Mouse (Mus musculus): Measurements from ENCODE around the gene Col4a3bp. TPM values are rescaled to one million over a fixed set of nuclear protein-coding genes. Genes with fewer than 3 reads are reported as not detected.

Gene Col4a3bp
- polyA plus RNA-seq, 1 experiment from 2014 or later: 6.5 TPM

DNA sequence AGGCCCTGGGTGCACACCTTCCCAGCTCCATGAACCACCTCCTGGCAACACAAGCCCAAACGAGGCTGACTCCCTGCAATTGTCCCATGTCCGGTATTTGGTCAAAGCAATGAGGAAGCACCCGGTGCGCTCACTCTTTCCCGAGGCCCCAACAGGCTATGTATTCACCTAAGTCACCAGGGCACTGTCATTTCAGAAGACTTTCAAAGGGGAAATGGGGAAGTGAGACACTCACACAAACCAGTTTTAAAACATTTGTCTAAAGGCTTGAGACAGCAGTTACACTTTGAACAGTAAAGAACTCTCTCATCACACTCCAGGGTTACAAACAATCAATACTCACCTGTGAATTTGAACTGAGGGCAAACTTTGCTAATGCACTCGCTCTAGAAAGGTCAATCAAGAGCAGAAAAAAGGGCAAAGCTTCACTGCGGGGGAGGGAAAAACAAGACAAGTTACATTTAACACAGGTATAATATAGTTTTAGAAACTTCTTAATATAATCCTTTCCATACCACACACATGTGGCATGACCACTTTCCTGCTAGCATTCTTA, 122.1 kb downstream of the Col4a3bp start:
- H3K4me2 ChIP-seq (ENCODE audit: low read length): no peak overlapping the region
- no peak for DNase-seq (ENCODE audit: low spot score)
- no peaks in the 10 kb centered on the region for H3K4me1 ChIP-seq (replicated peaks; ENCODE audit: insufficient read depth, low read length)
- no peaks in the 10 kb centered on the region for H3K9me3 ChIP-seq (replicated peaks; ENCODE audit: low read length)
- no peak for ATAC-seq (replicated peaks; ENCODE audit: low FRiP score, low read depth)
- H3K27ac ChIP-seq: no peak overlapping the region
- H3K27me3 ChIP-seq (ENCODE audit: insufficient read depth, low read length): no peaks in the 10 kb centered on the region
- TF ChIP-seq CTCF (IDR thresholded peaks at IDR 0.05; ENCODE audit: low read depth): no peak
- H3K4me3 ChIP-seq (replicated peaks; ENCODE audit: low read depth, low read length): no peak overlapping the region
- 94% methylated on average over 7 of the region's 7 CpGs for WGBS
- no peak overlapping the region for H3K9ac ChIP-seq (ENCODE audit: low read depth, low read length)
- H3K36me3 ChIP-seq (ENCODE audit: insufficient read depth, low read length): peaks cover 43% of the 10 kb centered on the region

DNA sequence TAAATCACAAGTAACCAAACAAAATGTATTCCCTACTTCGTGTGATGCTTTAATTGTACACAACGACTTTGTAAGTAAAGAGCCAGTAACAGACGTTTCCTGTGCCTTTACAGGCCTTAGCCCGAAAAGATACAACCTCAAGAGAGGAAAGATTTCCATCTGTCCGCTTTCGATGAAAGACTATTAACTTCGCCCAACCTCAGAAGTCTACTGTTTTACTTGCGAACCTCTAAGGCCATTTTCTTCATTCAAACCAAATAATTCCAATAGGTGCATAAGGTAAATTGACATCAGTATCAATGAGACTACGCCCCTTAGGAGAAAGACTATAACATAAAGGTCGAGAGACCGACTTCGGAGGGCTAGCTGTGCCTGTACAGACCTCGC, 127.6 kb downstream of the Col4a3bp start:
- 1% methylated on average over 13 of the region's 13 CpGs for WGBS
- peak overlapping the region; percentile 89 for H3K4me3 ChIP-seq (replicated peaks; ENCODE audit: low read depth, low read length)
- no peak for ATAC-seq (replicated peaks; ENCODE audit: low FRiP score, low read depth)

DNA sequence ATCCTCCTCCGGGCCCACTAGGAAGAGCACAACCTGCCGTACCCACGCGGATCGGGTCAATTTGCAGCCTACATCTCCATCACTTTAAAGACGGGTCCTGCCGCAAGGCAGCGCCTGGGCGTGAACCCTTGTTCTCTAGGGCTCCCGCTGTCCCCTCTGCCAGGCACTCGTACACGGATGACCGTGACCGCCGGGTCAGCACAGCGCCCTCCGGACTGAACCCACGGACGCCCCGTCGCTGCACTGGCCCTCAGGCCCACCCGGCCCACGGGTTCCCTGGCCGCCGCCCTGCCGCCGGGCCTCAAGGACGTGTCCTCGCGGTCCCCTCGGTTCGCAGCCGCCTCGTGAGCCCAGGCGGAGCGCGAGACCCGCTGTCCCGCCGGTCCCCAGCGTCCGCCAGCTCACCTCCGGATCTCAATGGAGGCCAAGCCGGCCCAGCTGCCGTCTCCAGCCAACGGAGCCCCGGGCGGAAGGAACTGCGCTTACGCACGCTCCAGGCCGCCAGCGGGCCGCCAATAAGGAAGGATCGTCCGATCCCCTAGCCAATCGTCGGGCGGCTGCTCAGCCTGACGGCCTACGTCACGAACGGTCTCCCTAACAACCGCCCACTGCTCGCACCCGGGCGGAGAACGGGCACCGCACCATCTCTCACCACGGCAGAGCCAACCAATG, 128.1 kb downstream of the Col4a3bp start, which contains the start of gene Hmgcr:
Gene Hmgcr, minus strand, starts transcription at position 531 of the 672 bp plus-strand sequence.
- peak within 1 kb of the TSS; percentile 83 for H3K4me2 ChIP-seq (ENCODE audit: low read length)
- H3K27me3 ChIP-seq (ENCODE audit: insufficient read depth, low read length): no peaks in the 10 kb centered on the region
- DNase-seq (ENCODE audit: low spot score) (peak; percentile 98), ATAC-seq (replicated peaks; ENCODE audit: low FRiP score, low read depth) (peak; percentile 100)
- peak within 1 kb of the TSS; percentile 89 for H3K27ac ChIP-seq
- TF ChIP-seq CTCF (IDR thresholded peaks at IDR 0.05; ENCODE audit: low read depth): no peak; the same call in 1 of the 2 replicates
- no peaks in the 10 kb centered on the region for H3K9me3 ChIP-seq (replicated peaks; ENCODE audit: low read length)
- WGBS: under 1% methylated on average over 68 of the region's 70 CpGs
- peak within 1 kb of the TSS; percentile 90 for H3K9ac ChIP-seq (ENCODE audit: low read depth, low read length)
- peaks cover 6% of the 10 kb centered on the region; the same call in 1 of the 2 replicates for H3K4me1 ChIP-seq (replicated peaks; ENCODE audit: insufficient read depth, low read length)
- peak within 1 kb of the TSS; percentile 89 for H3K4me3 ChIP-seq (replicated peaks; ENCODE audit: low read depth, low read length)
- peaks cover 5% of the 10 kb centered on the region; the same call in 1 of the 2 replicates for H3K36me3 ChIP-seq (ENCODE audit: insufficient read depth, low read length)

More for the DNA sequence above, 127.6 kb downstream of the Col4a3bp start:
- Histone ChIP-seq H3K4me1 (replicated peaks; ENCODE audit: insufficient read depth, low read length) (peaks cover 6% of the 10 kb centered on the region; the same call in 1 of the 2 replicates), H3K27me3 (ENCODE audit: insufficient read depth, low read length) (no peaks in the 10 kb centered on the region), H3K27ac (peak overlapping the region; percentile 89; the same call in 1 of the 2 replicates), H3K9me3 (replicated peaks; ENCODE audit: low read length) (no peaks in the 10 kb centered on the region), H3K9ac (ENCODE audit: low read depth, low read length) (peak overlapping the region; percentile 90), H3K4me2 (ENCODE audit: low read length) (peak overlapping the region; percentile 83), H3K36me3 (ENCODE audit: insufficient read depth, low read length) (peaks cover 7% of the 10 kb centered on the region)
- no peak for TF ChIP-seq CTCF (IDR thresholded peaks at IDR 0.05; ENCODE audit: low read depth)
- DNase-seq (ENCODE audit: low spot score): no peak

- 15% methylated on average over 31 of the region's 31 CpGs for WGBS
- Histone ChIP-seq H3K36me3 (ENCODE audit: insufficient read depth, low read length) (no peaks in the 10 kb centered on the region), H3K27me3 (ENCODE audit: insufficient read depth, low read length) (no peaks in the 10 kb centered on the region), H3K4me1 (replicated peaks; ENCODE audit: insufficient read depth, low read length) (peaks cover 6% of the 10 kb centered on the region; the same call in 1 of the 2 replicates), H3K4me2 (ENCODE audit: low read length) (peak overlapping the region; percentile 83), H3K4me3 (replicated peaks; ENCODE audit: low read depth, low read length) (peak overlapping the region; percentile 89), H3K9me3 (replicated peaks; ENCODE audit: low read length) (no peaks in the 10 kb centered on the region), H3K9ac (ENCODE audit: low read depth, low read length) (peak overlapping the region; percentile 32; the same call in 1 of the 2 replicates), H3K27ac (no peak overlapping the region)
- ATAC-seq (replicated peaks; ENCODE audit: low FRiP score, low read depth) (no peak), DNase-seq (ENCODE audit: low spot score) (peak; percentile 41)
- TF ChIP-seq CTCF (IDR thresholded peaks at IDR 0.05; ENCODE audit: low read depth): 0 out of 2 replicates have a peak, but pooled peaks have one; percentile 13
Measured at GRCm38 (mm10) chr13:96671078-96671905, 128.9 kb downstream of the Col4a3bp start.

DNA sequence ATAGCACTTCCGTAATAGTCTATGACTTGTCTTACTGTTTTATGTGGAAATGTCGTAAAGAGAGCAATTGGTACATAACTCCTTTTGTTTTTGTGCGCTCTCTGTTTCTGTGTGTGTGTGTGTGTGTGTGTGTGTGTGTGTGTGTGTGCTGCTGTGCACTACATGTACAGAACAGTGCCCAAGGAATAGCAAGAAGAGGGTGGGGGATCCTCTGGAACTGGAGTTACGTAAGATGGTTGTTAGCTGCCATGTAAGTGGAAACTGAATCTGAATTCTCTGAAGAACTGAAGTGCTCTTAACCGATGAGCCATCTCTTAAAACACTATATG, 129.5 kb downstream of the Col4a3bp start:
- Histone ChIP-seq H3K27me3 (ENCODE audit: insufficient read depth, low read length) (no peaks in the 10 kb centered on the region), H3K9me3 (replicated peaks; ENCODE audit: low read length) (no peaks in the 10 kb centered on the region), H3K4me3 (replicated peaks; ENCODE audit: low read depth, low read length) (no peak overlapping the region), H3K4me1 (replicated peaks; ENCODE audit: insufficient read depth, low read length) (peaks cover 6% of the 10 kb centered on the region; the same call in 1 of the 2 replicates), H3K27ac (no peak overlapping the region), H3K36me3 (ENCODE audit: insufficient read depth, low read length) (no peaks in the 10 kb centered on the region), H3K4me2 (ENCODE audit: low read length) (no peak overlapping the region), H3K9ac (ENCODE audit: low read depth, low read length) (no peak overlapping the region)
- ATAC-seq (replicated peaks; ENCODE audit: low FRiP score, low read depth): no peak
- no peak for DNase-seq (ENCODE audit: low spot score)
- 92% methylated on average over 5 of the region's 5 CpGs for WGBS
- TF ChIP-seq CTCF (IDR thresholded peaks at IDR 0.05; ENCODE audit: low read depth): no peak

DNA sequence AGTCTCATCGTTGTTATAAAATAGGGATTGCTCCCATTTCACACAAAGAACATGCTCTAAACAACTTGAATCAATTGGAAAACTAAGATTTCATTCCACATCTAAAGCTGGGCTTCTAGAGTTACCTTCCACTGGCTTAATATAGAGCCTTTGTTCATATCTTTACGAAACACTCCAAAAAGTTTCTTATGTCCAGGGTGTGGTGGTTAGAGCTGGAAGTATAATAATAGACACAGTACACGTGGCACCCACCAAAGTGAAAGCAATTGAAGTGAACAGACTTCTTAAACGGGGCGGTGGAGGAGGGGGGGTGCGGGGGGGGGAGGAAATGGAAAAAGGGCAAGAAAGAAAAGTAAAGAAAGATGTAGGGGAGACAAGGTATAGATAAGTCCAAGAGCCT, 129.9 kb downstream of the Col4a3bp start:
- H3K9me3 ChIP-seq (replicated peaks; ENCODE audit: low read length): no peaks in the 10 kb centered on the region
- ATAC-seq (replicated peaks; ENCODE audit: low FRiP score, low read depth) (no peak), DNase-seq (ENCODE audit: low spot score) (no peak)
- no peak overlapping the region for H3K27ac ChIP-seq
- WGBS: 76% methylated on average over 6 of the region's 6 CpGs
- TF ChIP-seq CTCF (IDR thresholded peaks at IDR 0.05; ENCODE audit: low read depth): no peak
- H3K9ac ChIP-seq (ENCODE audit: low read depth, low read length): no peak overlapping the region
- H3K4me2 ChIP-seq (ENCODE audit: low read length): no peak overlapping the region
- no peak overlapping the region for H3K4me3 ChIP-seq (replicated peaks; ENCODE audit: low read depth, low read length)
- H3K36me3 ChIP-seq (ENCODE audit: insufficient read depth, low read length): no peaks in the 10 kb centered on the region
- peaks cover 6% of the 10 kb centered on the region; the same call in 1 of the 2 replicates for H3K4me1 ChIP-seq (replicated peaks; ENCODE audit: insufficient read depth, low read length)
- no peaks in the 10 kb centered on the region for H3K27me3 ChIP-seq (ENCODE audit: insufficient read depth, low read length)

Data from kidney, postnatal 0 days (tissue).